Mouse (Mus musculus) midbrain, embryonic 12.5 days (tissue): ENCODE measurements at regions not wholly inside any gene's neighbourhood (a gene's known extent, or its start where the extent isn't known, plus 50 kb on each side); places are given as distances from the start of the nearest gene placed in this dataset.
"Not testable (repeated sequence)": the region's sequence is repeated elsewhere in the genome, so short reads cannot be mapped to it uniquely, and the experiment has no call there.

Source experiments
- ATAC-seq: fragments of 200-750 bp; cut with Nextera tagmentation; 2 replicates; pipeline ENCODE4 v1.8.0; 2017; ENCODE audit warnings: low read depth, moderate TSS enrichment, moderate library complexity; ENCODE audit not compliant: low FRiP score
- H3K27ac ChIP-seq: fragments of 300-500 bp; sonication (generic); replicated peaks from 2 replicates; pipeline ENCODE4 v1.5.1; 2016; ENCODE audit warnings: mild to moderate bottlenecking
- H3K27me3 ChIP-seq: fragments of 300-500 bp; sonication (generic); 2 replicates; pipeline ENCODE4 v1.6.1; 2016; ENCODE audit warnings: mild to moderate bottlenecking
- H3K36me3 ChIP-seq: fragments of 300-500 bp; sonication (generic); 2 replicates; pipeline ENCODE4 v1.6.1; 2016
- H3K4me1 ChIP-seq: fragments of 300-500 bp; sonication (generic); 2 replicates; pipeline ENCODE4 v1.6.1; 2016
- H3K4me2 ChIP-seq: fragments of 300-500 bp; sonication (generic); replicated peaks from 2 replicates; pipeline ENCODE4 v1.6.1; 2016; ENCODE audit warnings: mild to moderate bottlenecking, moderate library complexity
- H3K4me3 ChIP-seq: fragments of 300-500 bp; sonication (generic); 2 replicates; pipeline ENCODE4 v1.5.1; 2016; ENCODE audit warnings: mild to moderate bottlenecking
- H3K9ac ChIP-seq: fragments of 300-500 bp; sonication (generic); replicated peaks from 2 replicates; pipeline ENCODE4 v1.6.1; 2016; ENCODE audit warnings: mild to moderate bottlenecking, moderate library complexity
- H3K9me3 ChIP-seq: fragments of 300-500 bp; sonication (generic); 2 replicates; pipeline ENCODE4 v1.6.1; 2016; ENCODE audit warnings: mild to moderate bottlenecking
- WGBS: fragments of 180-500 bp; shearing (Covaris S2); methylation state at CpG from one replicate; pipeline ENCODE4 v1.1.7; 2016; 5-methylcytosine and 5-hydroxymethylcytosine counted together

DNA sequence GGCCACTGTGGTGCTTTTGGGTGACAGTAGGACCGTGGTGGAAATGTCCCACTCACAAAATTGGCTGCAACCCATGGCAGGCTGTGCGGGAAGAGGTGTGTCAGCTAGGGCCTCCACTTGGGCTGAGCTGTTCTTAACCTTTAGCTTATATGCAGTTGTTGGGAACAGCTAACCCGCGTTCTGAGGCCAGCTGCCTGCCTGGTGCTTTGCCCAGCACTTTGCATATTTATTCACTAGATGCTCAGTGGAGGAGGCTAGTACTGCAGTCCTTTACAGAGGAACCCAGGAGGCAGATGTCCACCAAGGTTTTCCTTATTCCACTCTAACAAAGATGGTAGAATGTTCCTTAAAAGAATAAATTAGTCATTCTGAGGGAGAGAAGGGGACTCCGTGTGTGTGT lies 101.3 kb downstream of the Sox2 start:
- 61% methylated on average over 5 of the region's 5 CpGs for WGBS
- H3K27me3 ChIP-seq: peaks cover 3% of the 10 kb centered on the region; the same call in 1 of the 2 replicates
- H3K4me1 ChIP-seq: no peaks in the 10 kb centered on the region
- 0 out of 2 replicates have a peak, but pooled peaks have one; percentile 19 for ATAC-seq
- H3K9me3 ChIP-seq: no peaks in the 10 kb centered on the region
- H3K9ac ChIP-seq: no peak overlapping the region
- H3K27ac ChIP-seq: no peak overlapping the region
- H3K4me3 ChIP-seq: no peak overlapping the region
- H3K36me3 ChIP-seq: no peaks in the 10 kb centered on the region
- no peak overlapping the region for H3K4me2 ChIP-seq

- H3K4me3 ChIP-seq: no peak overlapping the region
- H3K36me3 ChIP-seq: no peaks in the 10 kb centered on the region
- no peaks in the 10 kb centered on the region for H3K9me3 ChIP-seq
- WGBS: 69% methylated on average over 8 of the region's 8 CpGs
- no peak for ATAC-seq
- peaks cover 3% of the 10 kb centered on the region; the same call in 1 of the 2 replicates for H3K27me3 ChIP-seq
- no peak overlapping the region for H3K9ac ChIP-seq
- no peak overlapping the region for H3K27ac ChIP-seq
- no peak overlapping the region for H3K4me2 ChIP-seq
- no peaks in the 10 kb centered on the region for H3K4me1 ChIP-seq
These were observed 103.4 kb downstream of the Sox2 start for GRCm38 (mm10) chr3:34753557-34753956.

- H3K4me1 ChIP-seq: no peaks in the 10 kb centered on the region
- no peak overlapping the region for H3K4me2 ChIP-seq
- H3K36me3 ChIP-seq: no peaks in the 10 kb centered on the region
- 95% methylated on average over 6 of the region's 6 CpGs for WGBS
- H3K27me3 ChIP-seq: peaks cover 3% of the 10 kb centered on the region; the same call in 1 of the 2 replicates
- no peak for ATAC-seq
- H3K9ac ChIP-seq: no peak overlapping the region
- H3K9me3 ChIP-seq: no peaks in the 10 kb centered on the region
- H3K27ac ChIP-seq: no peak overlapping the region
- H3K4me3 ChIP-seq: no peak overlapping the region
These were observed 104.6 kb downstream of the Sox2 start for GRCm38 (mm10) chr3:34754781-34755180.

DNA sequence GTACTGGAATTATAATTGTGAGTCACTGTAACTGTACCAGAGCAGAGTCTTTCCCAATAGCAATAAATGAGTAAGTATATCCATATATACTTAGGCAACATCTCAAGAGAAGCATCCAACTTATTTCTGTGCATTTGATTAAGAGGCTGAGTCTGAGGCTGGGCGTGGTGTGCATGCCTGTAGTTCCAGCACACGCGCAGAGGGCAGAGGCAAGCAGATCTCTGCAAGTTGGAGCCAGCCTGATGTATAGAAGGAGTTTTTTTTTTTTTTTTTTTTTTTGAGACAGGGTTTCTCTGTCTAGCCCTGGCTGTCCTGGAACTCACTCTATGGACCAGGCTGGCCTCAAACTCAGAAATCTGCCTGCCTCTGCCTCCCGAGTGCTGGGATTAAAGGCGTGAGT lies 105.1 kb downstream of the Sox2 start:
- H3K4me3 ChIP-seq, H3K27me3 ChIP-seq, ATAC-seq, H3K9me3 ChIP-seq, H3K4me2 ChIP-seq, H3K9ac ChIP-seq, H3K36me3 ChIP-seq, H3K4me1 ChIP-seq, H3K27ac ChIP-seq: not testable (repeated sequence)
- WGBS: 95% methylated on average over 5 of the region's 5 CpGs

GRCm38 (mm10) chr3:34756632-34757031 lies 106.4 kb downstream of the Sox2 start:
- H3K9ac ChIP-seq: no peak overlapping the region
- H3K4me2 ChIP-seq: no peak overlapping the region
- WGBS: 46% methylated on average over 7 of the region's 7 CpGs
- peaks cover 3% of the 10 kb centered on the region; the same call in 1 of the 2 replicates for H3K27me3 ChIP-seq
- H3K4me1 ChIP-seq: no peaks in the 10 kb centered on the region
- H3K9me3 ChIP-seq: no peaks in the 10 kb centered on the region
- no peak overlapping the region for H3K4me3 ChIP-seq
- no peak overlapping the region for H3K27ac ChIP-seq
- no peaks in the 10 kb centered on the region for H3K36me3 ChIP-seq
- no peak for ATAC-seq

DNA sequence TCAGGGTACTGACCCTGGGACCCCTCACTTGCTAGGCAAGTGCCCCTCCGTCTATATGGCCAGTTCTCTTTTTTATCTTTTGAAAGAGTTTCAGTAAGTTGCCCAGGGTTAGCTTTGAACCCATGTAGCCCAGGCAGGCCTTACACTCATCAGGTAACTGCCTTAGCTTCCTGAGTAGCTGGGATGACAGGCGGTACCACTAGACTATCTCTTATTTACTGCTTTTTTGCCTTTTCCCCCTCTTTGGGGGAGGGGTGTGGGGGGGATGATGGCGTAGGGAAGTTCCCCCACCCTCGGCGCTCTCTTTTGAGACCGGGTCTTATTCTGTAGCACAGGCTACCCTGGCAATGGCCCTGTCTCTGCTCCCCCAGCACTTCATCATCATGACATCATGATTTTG lies 106.9 kb downstream of the Sox2 start:
- 80% methylated on average over 6 of the region's 6 CpGs for WGBS
- Histone ChIP-seq H3K4me3 (no peak overlapping the region), H3K27me3 (peaks cover 2% of the 10 kb centered on the region; the same call in 1 of the 2 replicates), H3K4me1 (no peaks in the 10 kb centered on the region), H3K36me3 (no peaks in the 10 kb centered on the region), H3K4me2 (no peak overlapping the region), H3K9me3 (no peaks in the 10 kb centered on the region), H3K9ac (no peak overlapping the region), H3K27ac (no peak overlapping the region)
- ATAC-seq: no peak

DNA sequence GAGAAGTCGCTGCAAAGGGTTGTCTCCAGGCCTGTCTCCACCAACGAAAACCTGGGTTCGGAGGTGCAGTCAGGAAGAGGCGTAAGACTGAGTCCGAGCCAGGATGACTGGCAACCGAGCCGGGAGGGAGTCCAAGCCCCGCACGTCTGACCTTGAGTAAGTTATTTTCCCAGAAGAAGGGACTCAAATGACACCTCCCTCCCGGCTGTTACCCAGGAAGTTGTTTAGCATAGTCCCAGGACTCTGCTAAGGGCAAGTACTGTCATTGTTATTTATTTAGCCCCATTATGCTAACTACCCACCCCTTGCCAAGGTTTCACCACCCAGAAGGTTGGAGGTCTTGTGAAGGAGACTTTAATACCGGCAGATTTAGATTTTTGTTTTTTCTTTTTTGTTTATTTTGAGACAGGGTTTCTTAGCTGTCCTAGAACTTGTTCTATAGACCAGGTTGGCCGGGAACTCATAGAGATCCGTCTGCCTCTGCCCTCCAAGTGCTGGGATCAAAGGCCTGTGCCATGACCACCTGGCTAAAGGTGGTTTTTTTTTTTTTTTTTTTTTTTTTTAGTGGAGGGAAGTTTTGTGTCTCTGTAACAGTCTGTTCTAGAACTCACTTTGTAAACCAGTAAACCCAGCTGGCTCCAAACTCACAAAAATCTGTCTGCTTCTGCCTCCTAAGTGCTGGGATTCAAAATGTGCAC lies 107.8 kb downstream of the Sox2 start:
- Histone ChIP-seq H3K4me3 (no peak overlapping the region), H3K27ac (no peak overlapping the region), H3K27me3 (no peaks in the 10 kb centered on the region), H3K9me3 (no peaks in the 10 kb centered on the region), H3K36me3 (no peaks in the 10 kb centered on the region), H3K4me1 (no peaks in the 10 kb centered on the region), H3K9ac (no peak overlapping the region), H3K4me2 (no peak overlapping the region)
- no peak for ATAC-seq
- 54% methylated on average over 13 of the region's 13 CpGs for WGBS

- Histone ChIP-seq H3K4me1 (no peaks in the 10 kb centered on the region), H3K4me3 (no peak overlapping the region), H3K4me2 (no peak overlapping the region), H3K9me3 (no peaks in the 10 kb centered on the region), H3K27me3 (no peaks in the 10 kb centered on the region), H3K27ac (no peak overlapping the region), H3K36me3 (no peaks in the 10 kb centered on the region), H3K9ac (no peak overlapping the region)
- ATAC-seq: no peak
- 77% methylated on average over 19 of the region's 19 CpGs for WGBS
These were observed 109.9 kb downstream of the Sox2 start for GRCm38 (mm10) chr3:34759942-34760640.

- no peak for ATAC-seq
- no peaks in the 10 kb centered on the region for H3K36me3 ChIP-seq
- WGBS: 74% methylated on average over 7 of the region's 7 CpGs
- no peak overlapping the region for H3K4me3 ChIP-seq
- H3K27ac ChIP-seq: no peak overlapping the region
- no peak overlapping the region for H3K4me2 ChIP-seq
- no peaks in the 10 kb centered on the region for H3K9me3 ChIP-seq
- no peaks in the 10 kb centered on the region for H3K27me3 ChIP-seq
- H3K4me1 ChIP-seq: no peaks in the 10 kb centered on the region
- H3K9ac ChIP-seq: no peak overlapping the region
These were observed 111.1 kb downstream of the Sox2 start for GRCm38 (mm10) chr3:34761162-34761769.

DNA sequence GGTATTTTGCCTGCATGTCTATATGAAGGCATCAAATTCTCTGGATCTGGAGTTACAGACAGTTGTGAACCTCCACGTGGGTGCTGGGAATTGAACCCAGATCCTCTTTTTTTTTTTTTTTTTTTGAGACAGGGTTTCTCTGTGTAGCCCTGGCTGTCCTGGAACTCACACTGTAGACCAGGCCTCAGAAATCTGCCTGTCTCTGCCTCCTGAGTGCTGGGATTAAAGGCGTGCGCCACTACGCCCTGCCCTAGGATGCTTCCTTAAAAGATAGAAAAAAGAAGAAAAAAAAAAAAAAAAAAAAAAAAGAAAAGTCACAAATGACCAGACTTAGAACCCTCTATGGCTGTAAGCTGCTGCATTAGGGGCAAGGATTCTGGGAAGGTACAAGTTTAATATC lies 111.6 kb downstream of the Sox2 start:
- Histone ChIP-seq H3K9me3 (no peaks in the 10 kb centered on the region), H3K4me1 (no peaks in the 10 kb centered on the region), H3K36me3 (no peaks in the 10 kb centered on the region), H3K4me2 (no peak overlapping the region), H3K27ac (no peak overlapping the region), H3K27me3 (no peaks in the 10 kb centered on the region), H3K9ac (no peak overlapping the region), H3K4me3 (no peak overlapping the region)
- WGBS: 97% methylated on average over 4 of the region's 4 CpGs
- no peak for ATAC-seq

DNA sequence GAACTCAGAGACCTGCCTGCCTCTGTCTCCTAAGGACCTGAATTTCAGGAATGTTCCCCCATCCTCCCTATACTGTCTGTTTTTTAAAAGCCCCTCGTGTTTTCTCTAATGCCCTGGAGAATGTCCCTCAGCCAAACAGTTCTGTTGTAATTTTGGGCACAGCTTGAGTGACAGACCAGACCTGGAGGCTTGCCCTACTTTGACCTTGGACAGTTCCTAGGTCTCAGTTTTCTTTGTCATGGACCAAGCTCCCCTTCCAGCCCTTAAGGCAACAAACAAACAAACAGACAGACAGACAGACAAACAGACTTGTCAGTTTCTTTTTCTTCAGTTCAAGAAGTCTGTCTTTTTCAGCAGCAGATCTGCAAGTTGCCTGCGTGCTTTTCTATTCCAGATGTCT lies 114.4 kb downstream of the Sox2 start:
- Histone ChIP-seq H3K9me3 (no peaks in the 10 kb centered on the region), H3K4me3 (no peak overlapping the region), H3K27ac (no peak overlapping the region), H3K36me3 (no peaks in the 10 kb centered on the region), H3K27me3 (no peaks in the 10 kb centered on the region), H3K9ac (no peak overlapping the region), H3K4me2 (no peak overlapping the region), H3K4me1 (no peaks in the 10 kb centered on the region)
- 64% methylated on average over 2 of the region's 2 CpGs for WGBS
- ATAC-seq: no peak

GRCm38 (mm10) chr3:34765151-34765550 lies 114.9 kb downstream of the Sox2 start:
- no peaks in the 10 kb centered on the region for H3K27me3 ChIP-seq
- H3K4me2 ChIP-seq: no peak overlapping the region
- ATAC-seq: no peak
- no peaks in the 10 kb centered on the region for H3K36me3 ChIP-seq
- H3K4me1 ChIP-seq: no peaks in the 10 kb centered on the region
- no peaks in the 10 kb centered on the region for H3K9me3 ChIP-seq
- H3K9ac ChIP-seq: no peak overlapping the region
- WGBS: 81% methylated on average over 6 of the region's 6 CpGs
- no peak overlapping the region for H3K27ac ChIP-seq
- H3K4me3 ChIP-seq: no peak overlapping the region
